Mouse (Mus musculus): ENCODE results near the gene Mapk11.

The Mapk11 gene

DNA sequence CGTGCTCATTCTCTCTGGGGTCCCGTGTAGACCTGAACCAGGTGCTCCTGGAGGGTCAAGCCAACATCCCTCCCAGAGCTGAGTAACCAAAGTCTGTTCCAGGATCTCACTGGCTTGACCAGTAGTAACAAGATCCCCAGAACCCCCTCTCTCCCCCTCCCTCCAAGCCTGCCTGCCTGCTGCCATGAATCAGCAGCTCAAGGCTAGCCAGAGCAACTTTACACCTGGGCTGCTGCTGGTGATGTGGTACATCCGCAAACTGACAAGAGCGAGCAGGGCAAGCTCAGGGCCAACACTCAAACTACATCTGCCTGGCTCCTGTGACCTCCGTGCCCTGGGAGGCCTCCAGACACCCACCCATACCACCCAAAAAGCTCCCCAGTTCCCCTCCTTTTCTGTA is 8.0 kb downstream of the Mapk11 start:
- no peak for DNase-seq (ENCODE audit: low read depth, low spot score)

DNA sequence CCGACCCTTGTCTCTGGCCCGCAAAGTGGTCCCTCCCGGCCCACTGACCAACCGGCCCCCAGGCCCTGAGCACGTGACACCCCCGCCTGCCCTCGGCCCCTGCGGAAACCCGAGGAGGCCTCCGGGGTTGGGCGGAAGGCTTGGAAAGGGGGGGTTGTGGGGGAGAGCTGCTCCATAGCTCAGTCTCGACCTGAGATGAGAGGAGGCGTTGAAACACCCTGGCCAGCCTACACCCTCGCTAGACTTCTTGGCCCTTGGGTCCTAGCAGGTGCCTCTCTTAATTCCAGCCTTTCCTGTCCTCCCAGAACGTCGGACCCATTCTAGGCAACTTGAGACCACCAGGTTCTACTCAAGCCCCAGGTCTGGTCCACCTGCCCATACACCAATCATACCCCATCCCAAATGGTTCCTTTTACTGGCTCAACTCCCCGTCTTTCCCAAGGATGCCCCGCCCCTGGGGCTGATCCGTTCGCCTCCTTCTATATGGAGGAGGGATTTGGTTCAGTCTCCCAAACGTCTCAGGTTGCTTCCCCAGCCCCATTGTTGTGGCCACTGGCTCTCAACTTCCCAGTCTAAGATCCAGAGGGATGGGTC is 8.7 kb downstream of the Mapk11 start, which contains the start of gene Mapk12:
Mapk12 (minus strand) TSS at position 45 of the 594 bp plus-strand sequence.
- DNase-seq (ENCODE audit: low read depth, low spot score): peak; percentile 33

DNA sequence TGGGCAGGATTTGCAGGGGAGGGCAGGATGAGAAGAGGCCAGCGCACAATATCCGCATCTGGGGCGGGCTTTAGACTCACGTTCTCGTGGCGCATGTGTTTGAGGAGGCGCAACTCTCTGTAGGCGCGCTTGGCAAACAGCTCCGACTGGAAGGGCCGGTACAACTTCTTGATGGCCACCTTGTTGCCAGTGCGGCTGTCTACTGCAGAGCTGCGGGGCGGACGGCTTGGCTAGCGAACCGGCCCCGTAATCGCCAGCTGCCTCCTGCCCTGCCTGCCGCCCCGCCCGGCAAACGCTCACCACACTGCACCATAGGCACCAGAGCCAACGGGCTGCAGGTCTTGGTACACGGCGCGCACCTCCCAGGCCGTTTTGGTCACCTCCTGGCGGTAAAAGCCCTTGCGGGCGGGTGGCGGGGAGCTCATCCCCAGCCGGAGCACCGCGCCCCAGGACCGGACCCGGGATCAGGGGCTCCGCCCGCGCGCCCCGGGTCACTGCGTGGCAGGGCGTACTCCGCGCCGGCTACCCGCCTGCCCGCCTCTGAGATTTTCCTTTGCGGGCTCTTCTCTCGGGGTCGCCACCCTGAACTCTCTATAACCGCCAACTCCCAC is 9.3 kb downstream of the Mapk11 start:
- DNase-seq (ENCODE audit: low read depth, low spot score): peak; percentile 34

DNA sequence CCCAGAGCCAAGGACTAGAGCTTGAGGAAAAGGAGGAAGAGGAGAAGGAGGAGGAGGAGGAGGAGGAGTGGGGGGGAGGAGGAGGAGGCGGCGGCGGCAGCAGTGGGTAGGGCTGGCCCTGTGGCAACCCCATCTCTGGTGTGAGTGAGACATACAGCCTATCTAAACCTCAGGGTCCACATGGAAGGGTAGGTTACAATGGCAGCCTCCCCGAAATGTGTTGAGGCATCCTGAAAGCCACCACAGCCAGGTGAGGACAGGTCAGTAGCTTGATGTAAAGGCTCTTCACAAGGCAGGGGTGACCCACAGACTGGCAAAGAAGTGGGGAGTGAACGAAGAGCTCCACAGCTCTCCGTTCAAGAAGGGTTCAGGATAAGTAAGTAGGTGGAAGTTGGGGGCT is 10.9 kb downstream of the Mapk11 start:
- no peak for DNase-seq (ENCODE audit: low read depth, low spot score)

DNA sequence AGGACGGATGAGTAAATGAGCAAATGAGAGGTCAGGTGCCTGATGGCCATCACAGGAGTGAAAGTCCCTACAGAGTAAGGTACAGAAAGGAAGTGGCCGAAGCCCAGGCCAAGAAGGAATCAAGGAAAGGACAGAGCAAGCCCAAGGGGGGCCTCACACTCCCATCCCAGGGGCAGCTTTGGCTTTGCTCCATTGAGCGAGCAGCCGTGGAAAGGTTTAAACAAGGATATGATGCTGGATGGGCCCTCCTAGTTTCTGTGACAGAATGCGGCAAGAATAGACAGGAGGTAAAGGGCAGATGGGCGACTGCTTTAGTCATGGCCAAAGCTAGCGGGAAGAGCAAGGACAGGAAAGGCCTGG is 11.4 kb downstream of the Mapk11 start:
- DNase-seq (ENCODE audit: low read depth, low spot score): no peak

DNA sequence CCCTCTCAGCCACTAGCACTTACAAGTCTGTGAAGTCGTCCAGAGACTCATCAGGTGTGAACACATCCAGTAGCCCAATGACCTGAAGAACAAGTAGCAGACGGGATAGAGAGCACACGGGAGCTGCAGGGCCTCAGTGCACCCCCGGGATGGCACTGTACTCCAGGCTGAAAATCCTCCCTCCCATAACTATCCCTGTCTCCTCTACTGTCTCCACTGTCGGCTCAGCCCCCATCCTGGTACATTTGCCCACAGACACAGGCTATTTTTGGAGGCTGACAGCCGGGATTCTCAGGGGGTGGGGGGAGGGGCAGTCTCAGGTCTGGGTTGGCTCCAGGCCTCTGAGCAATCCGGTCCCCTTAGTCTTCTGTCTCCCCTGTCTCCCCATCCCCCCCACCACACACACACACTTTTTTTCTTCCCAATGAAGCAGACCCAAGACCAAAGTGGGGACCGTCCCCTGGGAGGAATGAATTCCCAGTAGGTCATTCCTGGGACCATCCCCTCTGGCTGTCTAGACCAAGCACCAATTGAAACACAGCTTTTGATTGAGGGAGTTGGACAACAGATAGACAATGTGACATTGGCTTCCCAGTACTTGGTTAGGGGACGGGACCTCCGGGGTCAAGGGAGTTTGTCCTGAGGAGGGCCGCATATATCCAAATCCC is 11.9 kb downstream of the Mapk11 start:
- no peak for DNase-seq (ENCODE audit: low read depth, low spot score)

DNA sequence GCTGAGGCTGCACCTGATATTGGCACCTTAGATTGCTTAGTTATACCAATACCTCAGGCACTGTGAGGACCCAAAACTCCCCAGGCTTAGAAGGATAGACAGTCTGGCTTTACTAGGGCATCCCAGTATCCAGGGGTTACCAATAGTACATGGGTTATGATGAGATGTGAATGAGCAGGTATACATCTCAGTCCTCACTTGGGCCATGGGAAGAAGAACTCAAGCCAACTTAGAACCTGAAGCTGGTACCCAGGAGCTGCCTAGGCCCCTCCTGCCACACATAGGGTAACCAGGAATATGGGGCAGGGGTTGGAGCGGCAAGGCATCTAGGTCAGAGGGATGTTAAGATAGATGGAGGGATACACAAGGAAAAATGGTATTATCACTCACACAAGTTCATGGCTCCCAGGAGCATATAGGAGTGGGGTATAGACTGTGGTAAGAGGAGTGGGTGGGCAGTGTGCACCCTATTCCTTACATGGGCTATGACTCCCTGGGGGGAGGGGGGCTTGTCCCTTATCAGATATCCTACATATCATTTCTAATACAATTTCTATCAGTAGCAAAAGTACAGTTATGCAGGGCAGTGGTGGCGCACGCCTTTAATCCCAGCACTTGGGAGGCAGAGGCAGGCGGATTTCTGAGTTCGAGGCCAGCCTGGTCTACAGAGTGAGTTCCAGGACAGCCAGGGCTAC is 12.8 kb downstream of the Mapk11 start:
- DNase-seq (ENCODE audit: low read depth, low spot score): no peak

DNA sequence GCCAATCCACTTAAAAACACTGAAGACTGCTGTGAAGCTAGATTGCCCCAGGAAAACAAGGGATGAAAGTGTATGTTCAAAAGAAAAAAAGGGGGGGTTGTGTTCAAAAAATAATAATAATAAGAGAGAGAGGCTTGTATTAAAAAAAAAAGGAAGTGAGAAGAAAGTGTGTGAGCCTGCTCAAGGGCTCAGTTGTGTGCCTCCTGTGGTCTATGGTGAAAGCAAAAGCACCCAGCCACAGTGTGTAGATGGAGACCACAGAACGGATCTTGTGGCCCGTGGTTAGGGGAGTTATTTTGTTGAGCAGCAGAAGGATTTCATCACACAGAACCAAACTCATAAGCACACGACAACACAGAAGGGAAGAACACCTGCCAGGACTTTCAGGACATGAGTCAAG is 18.1 kb downstream of the Mapk11 start:
- DNase-seq (ENCODE audit: low read depth, low spot score): peak; percentile 89

DNA sequence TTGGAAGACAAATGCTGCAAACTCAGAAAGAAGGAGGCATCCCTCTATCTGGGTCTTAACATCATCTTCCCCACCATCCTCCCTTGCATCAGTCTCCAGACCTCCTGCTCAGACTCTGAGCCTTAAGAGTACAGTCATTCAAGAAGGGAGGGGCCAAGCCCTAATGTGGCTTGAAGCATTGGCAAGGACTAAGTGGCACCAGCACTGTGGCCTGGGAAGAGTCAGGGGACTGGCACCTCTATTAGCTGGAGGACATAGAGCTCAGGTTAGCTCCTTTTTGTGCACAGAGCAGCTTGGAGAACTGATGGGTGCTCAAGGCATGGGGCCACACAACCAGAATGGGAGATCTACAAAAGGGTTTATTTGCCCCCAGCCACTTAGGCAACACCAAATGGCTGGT is 19.2 kb downstream of the Mapk11 start:
- no peak for DNase-seq (ENCODE audit: low read depth, low spot score)

DNA sequence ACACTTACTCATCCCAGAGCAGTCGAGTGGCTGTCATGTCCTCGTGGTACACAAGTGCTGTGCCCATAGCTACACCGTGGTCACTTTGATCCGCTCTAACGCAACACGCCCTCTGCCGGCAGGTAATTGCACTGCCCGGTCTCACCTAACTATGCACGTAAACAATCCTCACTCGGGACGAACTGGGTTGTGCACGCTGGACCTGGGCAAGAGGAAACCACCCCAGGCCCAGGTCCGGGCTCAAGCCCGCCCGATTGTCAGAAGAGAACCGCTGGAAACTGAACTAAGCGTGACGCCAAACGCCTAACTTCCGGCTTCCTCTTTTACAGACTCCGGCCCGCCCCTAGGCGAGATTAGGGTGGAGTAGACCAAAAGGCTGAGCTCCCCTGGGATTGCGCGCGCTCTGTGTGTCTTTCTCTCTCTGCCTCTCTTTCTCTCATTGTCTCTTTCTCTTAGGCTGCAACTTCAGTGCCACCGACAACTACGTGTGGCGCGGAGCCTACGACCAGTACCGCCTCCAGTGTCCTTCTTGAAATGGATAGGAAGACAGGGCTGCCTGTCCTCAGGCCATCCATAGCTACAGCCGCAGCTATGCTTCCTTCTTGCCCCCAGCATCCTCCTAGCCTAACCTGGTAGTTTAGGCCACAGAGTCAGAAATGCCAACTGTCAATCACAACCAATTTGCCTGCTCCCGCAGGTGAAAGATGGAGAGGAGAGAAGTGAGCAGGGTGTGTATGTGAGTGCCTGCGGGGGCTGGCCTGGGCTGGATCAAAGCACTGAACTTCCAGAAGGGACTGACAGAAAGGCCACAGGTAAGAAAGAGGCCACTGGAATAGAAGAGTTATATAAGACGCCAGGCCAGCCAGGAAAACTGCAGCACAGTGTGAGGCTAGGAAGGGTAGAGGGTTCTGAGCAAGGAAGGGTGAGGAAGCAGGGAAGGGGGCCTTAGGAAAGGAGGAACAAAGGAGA is 20.8 kb downstream of the Mapk11 start, which contains the start of gene Hdac10:
Hdac10 (minus strand) TSS at position 319 of the 969 bp plus-strand sequence.
- peak; percentile 84 for DNase-seq (ENCODE audit: low read depth, low spot score)

DNA sequence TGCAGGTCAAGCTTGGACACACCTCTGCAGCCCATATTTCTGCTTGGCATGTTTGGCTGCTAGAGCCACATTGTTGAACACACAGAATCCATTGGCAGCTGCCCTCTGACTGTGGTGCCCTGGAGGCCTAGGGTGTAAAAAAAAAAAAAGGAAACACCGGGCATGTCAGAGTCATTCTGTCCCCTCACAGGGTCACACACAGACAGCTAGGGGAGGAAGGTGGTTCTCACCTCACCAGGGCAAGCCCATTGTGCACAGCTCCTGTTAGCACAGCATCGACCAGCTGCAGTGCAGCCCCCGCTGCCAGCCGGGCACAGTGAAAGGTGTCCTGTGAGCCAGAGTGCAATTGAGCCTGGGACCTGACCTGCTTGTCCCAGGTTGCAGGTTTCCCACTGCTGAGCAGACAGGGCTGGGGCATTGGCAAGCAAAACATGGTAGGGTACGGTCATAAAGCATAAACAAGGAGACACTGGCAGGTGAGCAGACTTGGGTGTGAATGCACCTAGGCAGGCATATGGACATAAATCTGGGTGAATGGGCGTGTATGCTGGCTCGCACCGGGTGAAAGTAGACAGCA is 22.0 kb downstream of the Mapk11 start:
- no peak for DNase-seq (ENCODE audit: low read depth, low spot score)

DNA sequence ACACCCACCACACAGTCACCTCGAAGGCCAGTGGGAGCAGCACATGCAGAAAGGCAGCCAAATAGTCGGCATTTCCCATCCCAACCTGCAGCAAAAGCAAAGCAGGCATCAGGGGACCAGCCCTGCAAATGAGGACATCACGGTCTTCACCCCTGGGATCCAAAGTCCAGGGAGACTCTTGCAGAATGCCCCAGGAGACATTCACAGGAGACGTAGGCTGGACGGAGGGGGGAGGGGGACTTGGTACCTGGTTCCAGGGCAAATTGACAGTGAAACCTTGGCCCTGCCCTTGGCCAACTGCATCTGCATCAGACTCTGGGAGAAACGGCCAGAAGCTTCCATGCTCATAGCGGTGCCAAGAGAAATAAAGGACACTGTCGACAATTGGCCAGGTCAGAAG is 22.8 kb downstream of the Mapk11 start:
- DNase-seq (ENCODE audit: low read depth, low spot score): no peak

DNA sequence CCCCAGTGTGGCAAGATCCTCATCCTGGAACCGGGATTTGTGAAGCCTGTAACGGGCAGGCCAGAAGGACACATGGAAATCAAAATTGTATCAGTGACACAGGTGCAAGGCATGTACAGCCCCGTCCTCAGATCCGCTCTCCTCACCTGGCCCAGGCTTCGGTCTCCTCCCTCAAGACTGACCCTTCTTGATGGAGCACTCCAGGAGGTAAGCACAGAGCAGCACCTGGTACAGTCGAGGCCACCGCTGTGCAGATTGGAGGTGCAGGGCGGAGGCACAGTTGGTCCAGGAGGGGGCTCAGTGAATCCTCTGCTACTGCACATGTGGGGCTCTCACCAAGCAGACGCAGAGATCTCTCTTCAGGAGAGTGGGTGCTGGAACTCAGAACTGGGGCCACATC is 24.1 kb downstream of the Mapk11 start:
- no peak for DNase-seq (ENCODE audit: low read depth, low spot score)

DNA sequence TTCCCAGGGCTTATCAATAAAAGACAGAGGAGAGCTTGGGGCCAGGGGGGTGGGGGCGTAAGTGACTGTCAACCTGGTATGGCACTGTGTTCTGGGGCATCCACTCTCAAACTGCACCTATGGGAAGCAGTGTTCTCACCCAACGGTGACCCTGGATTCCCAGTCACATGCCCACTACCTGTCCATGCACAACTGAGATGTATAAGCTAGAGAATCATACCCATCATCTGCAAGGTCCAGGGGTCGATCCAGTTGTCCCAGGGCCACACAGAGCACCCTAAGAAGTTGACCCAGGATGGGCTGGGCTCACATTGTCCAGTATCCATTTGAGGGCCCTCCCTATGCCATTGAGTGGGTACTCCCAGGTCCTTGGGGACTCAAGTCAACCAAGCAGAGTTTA is 25.1 kb downstream of the Mapk11 start:
- no peak for DNase-seq (ENCODE audit: low read depth, low spot score)

DNA sequence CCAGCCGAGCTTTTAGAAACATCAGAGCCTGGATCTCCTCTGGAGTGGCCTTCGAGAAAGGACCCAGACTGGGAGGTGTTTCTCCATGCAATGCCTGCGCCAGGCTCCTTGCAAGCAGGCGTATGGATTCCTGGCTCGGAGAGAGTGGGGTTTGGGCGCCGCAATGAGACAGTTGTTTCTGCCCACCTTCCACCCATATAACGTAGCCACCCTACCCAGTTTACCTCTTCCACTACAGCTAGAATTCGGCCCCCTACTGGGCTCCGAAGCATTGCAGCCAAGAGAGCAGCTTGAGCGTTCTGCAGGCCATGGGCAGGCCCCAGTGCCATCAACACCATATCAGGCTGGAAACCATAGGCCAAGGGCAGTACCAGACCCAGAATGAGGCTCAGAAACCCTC is 25.8 kb downstream of the Mapk11 start:
- no peak for DNase-seq (ENCODE audit: low read depth, low spot score)

DNA sequence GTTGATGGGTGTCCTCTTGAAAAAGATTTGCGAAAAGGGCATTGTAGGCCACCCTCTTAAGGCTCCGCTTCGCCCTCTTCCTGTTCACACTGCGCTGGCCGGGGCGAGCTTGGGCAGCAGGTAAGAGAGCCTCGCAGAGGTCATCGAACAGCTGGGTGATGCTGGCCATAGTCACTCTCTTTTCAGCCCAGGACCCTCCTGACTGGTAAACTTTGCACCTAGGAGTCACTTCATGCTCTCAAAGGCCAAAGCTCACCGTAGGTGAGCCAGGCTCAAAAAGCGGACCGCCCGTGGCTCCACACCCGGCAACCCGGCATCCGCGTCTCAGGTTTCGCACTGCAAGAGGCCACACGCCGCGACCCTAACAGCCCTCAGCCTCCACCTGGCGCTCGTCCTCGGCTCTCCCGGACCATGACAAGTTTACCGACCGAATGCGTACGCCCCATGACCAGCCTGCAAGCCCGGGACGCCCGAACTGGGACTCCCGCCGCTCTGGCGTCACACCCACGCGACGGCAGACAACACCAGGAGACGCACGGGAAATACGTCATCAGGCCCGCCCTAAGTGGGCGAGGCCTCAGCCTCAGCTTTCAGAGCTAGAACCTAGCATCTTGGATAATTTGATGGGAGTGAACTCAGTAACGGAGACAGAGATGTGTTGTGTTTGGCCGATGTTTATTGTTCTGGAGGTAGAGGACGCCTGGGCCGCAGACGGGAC is 26.6 kb downstream of the Mapk11 start, which contains the start of gene Tubgcp6:
Tubgcp6 (minus strand) TSS at position 464 of the 718 bp plus-strand sequence.
- DNase-seq (ENCODE audit: low read depth, low spot score): peak; percentile 94

DNA sequence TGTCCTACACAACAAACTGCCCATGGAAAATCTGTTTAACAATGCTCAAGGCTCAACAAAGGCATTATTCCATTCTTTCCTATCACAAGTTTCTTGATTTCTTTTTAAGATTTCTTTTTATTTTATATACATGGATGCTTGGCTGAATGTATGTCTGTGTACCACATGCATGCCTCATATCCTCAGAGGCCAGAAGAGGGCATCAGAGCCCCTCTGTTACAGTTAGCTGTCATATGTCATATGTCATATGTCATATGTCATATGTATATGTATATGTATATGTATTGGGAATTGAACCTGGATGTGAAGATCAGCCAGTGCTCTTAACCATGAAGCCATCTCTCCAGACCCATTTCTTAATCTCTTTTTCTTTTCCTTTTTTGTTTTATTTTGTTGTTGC is 31.4 kb downstream of the Mapk11 start:
- DNase-seq (ENCODE audit: low read depth, low spot score): peak; percentile 64

DNA sequence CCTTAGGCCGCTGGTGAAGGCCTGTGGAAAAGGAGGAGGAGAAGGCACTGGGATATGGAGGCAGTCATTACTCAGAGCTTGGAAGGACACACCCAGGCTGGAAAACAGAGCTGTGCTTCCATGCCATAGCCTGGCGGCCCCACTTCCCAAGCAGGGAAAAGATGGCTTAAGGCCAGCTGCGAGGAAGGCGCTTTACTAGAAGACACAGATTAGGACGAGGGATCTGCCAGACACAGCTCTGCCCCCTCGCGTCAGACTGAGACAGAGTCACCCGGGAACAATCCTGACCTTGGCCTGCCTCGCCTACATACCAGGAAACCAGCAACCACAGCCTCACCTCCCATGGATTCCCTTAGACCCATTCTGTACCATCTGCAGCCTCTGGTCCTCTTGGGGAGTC is 39.3 kb downstream of the Mapk11 start:
- no peak for DNase-seq (ENCODE audit: low read depth, low spot score)

DNA sequence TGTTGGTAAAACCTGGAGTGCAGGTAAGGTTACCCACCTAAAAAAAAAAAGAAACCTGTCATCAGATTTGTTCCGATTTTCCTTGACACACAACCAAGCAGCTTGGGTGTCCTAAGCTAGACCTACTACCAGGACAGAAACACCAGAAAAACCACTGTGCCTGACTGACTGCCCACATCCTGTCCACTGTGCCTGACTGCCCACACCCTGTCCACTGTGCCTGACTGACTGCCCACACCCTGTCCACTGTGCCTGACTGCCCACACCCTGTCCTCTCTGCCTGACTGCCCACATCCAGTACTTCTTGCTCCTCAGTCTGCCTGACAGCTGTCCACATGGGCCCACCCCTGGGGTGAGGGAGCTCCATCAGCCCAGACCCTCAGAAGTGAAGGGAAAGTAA is 42.5 kb downstream of the Mapk11 start:
- no peak for DNase-seq (ENCODE audit: low read depth, low spot score)

DNA sequence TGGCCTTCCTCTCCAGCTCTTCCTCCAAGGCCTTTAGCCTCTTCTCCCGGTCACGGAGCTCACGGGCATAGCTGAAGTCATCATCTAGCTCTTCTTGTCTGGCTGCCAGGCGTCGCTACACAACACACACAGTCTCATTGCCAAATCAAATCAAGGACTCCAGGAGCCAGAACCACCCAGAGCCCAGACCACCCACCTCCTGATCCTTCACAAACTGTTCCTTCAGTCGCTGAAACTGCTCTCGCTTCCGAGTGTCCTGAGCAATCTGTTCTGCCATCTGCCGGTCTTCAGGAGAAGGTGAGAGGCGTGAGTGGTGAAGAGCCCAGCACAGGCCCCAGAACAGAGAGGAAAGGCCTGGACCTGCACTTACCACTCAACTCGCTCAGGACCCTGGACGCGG is 43.4 kb downstream of the Mapk11 start:
- no peak for DNase-seq (ENCODE audit: low read depth, low spot score)
